Mouse (Mus musculus): ENCODE measurements around the gene Lsg1. TPM values are rescaled to one million over a fixed set of nuclear protein-coding genes. Genes with fewer than 3 reads are reported as not detected.

Gene Lsg1
- polyA plus RNA-seq, 1 experiment = 5.5 TPM

GRCm38 (mm10) chr16:30623645-30624044, 36.3 kb upstream of the Lsg1 start:
- no peak overlapping the region for H3K4me3 ChIP-seq (ENCODE audit: low read depth, low read length)
- H3K4me1 ChIP-seq (ENCODE audit: control insufficient read depth, insufficient read depth, insufficient read length, low read length) = no peaks in the 10 kb centered on the region
- no peaks in the 10 kb centered on the region for H3K36me3 ChIP-seq (ENCODE audit: control insufficient read depth, insufficient read depth, low read length)
- H3K27ac ChIP-seq (ENCODE audit: insufficient read depth, low read depth, low read length) = no peak overlapping the region
- H3K27me3 ChIP-seq (ENCODE audit: control insufficient read depth, insufficient read depth, low read length) = no peaks in the 10 kb centered on the region
- WGBS = 67% methylated on average over 7 of the region's 7 CpGs
- TF ChIP-seq CTCF (IDR thresholded peaks at IDR 0.05; ENCODE audit: extremely low read depth, insufficient read length, insufficient replicate concordance, low read depth, low read length) (no peak), POLR2A (IDR thresholded peaks at IDR 0.05; ENCODE audit: low read depth, low read length) (no peak)

- no peaks in the 10 kb centered on the region for H3K27me3 ChIP-seq (ENCODE audit: control insufficient read depth, insufficient read depth, low read length)
- WGBS = 94% methylated on average over 3 of the region's 3 CpGs
- no peaks in the 10 kb centered on the region for H3K36me3 ChIP-seq (ENCODE audit: control insufficient read depth, insufficient read depth, low read length)
- no peaks in the 10 kb centered on the region for H3K4me1 ChIP-seq (ENCODE audit: control insufficient read depth, insufficient read depth, insufficient read length, low read length)
- H3K27ac ChIP-seq (ENCODE audit: insufficient read depth, low read depth, low read length) = no peak overlapping the region
- H3K4me3 ChIP-seq (ENCODE audit: low read depth, low read length) = no peak overlapping the region
- TF ChIP-seq POLR2A (IDR thresholded peaks at IDR 0.05; ENCODE audit: low read depth, low read length) = no peak
- TF ChIP-seq CTCF (IDR thresholded peaks at IDR 0.05; ENCODE audit: extremely low read depth, insufficient read length, insufficient replicate concordance, low read depth, low read length) = no peak
Measured at GRCm38 (mm10) chr16:30616281-30616680, 28.9 kb upstream of the Lsg1 start.

GRCm38 (mm10) chr16:30614705-30615317, 27.4 kb upstream of the Lsg1 start:
- no peaks in the 10 kb centered on the region for H3K36me3 ChIP-seq (ENCODE audit: control insufficient read depth, insufficient read depth, low read length)
- WGBS = 56% methylated on average over 6 of the region's 6 CpGs
- TF ChIP-seq CTCF (IDR thresholded peaks at IDR 0.05; ENCODE audit: extremely low read depth, insufficient read length, insufficient replicate concordance, low read depth, low read length) (no peak), POLR2A (IDR thresholded peaks at IDR 0.05; ENCODE audit: low read depth, low read length) (no peak)
- no peaks in the 10 kb centered on the region for H3K4me1 ChIP-seq (ENCODE audit: control insufficient read depth, insufficient read depth, insufficient read length, low read length)
- no peaks in the 10 kb centered on the region for H3K27me3 ChIP-seq (ENCODE audit: control insufficient read depth, insufficient read depth, low read length)
- no peak overlapping the region for H3K4me3 ChIP-seq (ENCODE audit: low read depth, low read length)
- no peak overlapping the region for H3K27ac ChIP-seq (ENCODE audit: insufficient read depth, low read depth, low read length)

GRCm38 (mm10) chr16:30614122-30614521, 26.7 kb upstream of the Lsg1 start:
- no peak overlapping the region for H3K4me3 ChIP-seq (ENCODE audit: low read depth, low read length)
- TF ChIP-seq POLR2A (IDR thresholded peaks at IDR 0.05; ENCODE audit: low read depth, low read length) (no peak), CTCF (IDR thresholded peaks at IDR 0.05; ENCODE audit: extremely low read depth, insufficient read length, insufficient replicate concordance, low read depth, low read length) (no peak)
- H3K27ac ChIP-seq (ENCODE audit: insufficient read depth, low read depth, low read length) = no peak overlapping the region
- WGBS = 58% methylated on average over 5 of the region's 5 CpGs
- H3K36me3 ChIP-seq (ENCODE audit: control insufficient read depth, insufficient read depth, low read length) = no peaks in the 10 kb centered on the region
- H3K27me3 ChIP-seq (ENCODE audit: control insufficient read depth, insufficient read depth, low read length) = no peaks in the 10 kb centered on the region
- no peaks in the 10 kb centered on the region for H3K4me1 ChIP-seq (ENCODE audit: control insufficient read depth, insufficient read depth, insufficient read length, low read length)

- no peak overlapping the region for H3K4me3 ChIP-seq (ENCODE audit: low read depth, low read length)
- H3K27me3 ChIP-seq (ENCODE audit: control insufficient read depth, insufficient read depth, low read length) = no peaks in the 10 kb centered on the region
- H3K36me3 ChIP-seq (ENCODE audit: control insufficient read depth, insufficient read depth, low read length) = no peaks in the 10 kb centered on the region
- WGBS = 72% methylated on average over 7 of the region's 7 CpGs
- no peak overlapping the region for H3K27ac ChIP-seq (ENCODE audit: insufficient read depth, low read depth, low read length)
- no peak for TF ChIP-seq POLR2A (IDR thresholded peaks at IDR 0.05; ENCODE audit: low read depth, low read length)
- no peak for TF ChIP-seq CTCF (IDR thresholded peaks at IDR 0.05; ENCODE audit: extremely low read depth, insufficient read length, insufficient replicate concordance, low read depth, low read length)
- H3K4me1 ChIP-seq (ENCODE audit: control insufficient read depth, insufficient read depth, insufficient read length, low read length) = no peaks in the 10 kb centered on the region
Measured at GRCm38 (mm10) chr16:30613122-30613521, 25.7 kb upstream of the Lsg1 start.

GRCm38 (mm10) chr16:30611331-30611730, 23.9 kb upstream of the Lsg1 start:
- H3K36me3 ChIP-seq (ENCODE audit: control insufficient read depth, insufficient read depth, low read length) = no peaks in the 10 kb centered on the region
- H3K4me1 ChIP-seq (ENCODE audit: control insufficient read depth, insufficient read depth, insufficient read length, low read length) = no peaks in the 10 kb centered on the region
- H3K27ac ChIP-seq (ENCODE audit: insufficient read depth, low read depth, low read length) = no peak overlapping the region
- 84% methylated on average over 5 of the region's 5 CpGs for WGBS
- no peaks in the 10 kb centered on the region for H3K27me3 ChIP-seq (ENCODE audit: control insufficient read depth, insufficient read depth, low read length)
- no peak overlapping the region for H3K4me3 ChIP-seq (ENCODE audit: low read depth, low read length)
- TF ChIP-seq POLR2A (IDR thresholded peaks at IDR 0.05; ENCODE audit: low read depth, low read length) (no peak), CTCF (IDR thresholded peaks at IDR 0.05; ENCODE audit: extremely low read depth, insufficient read length, insufficient replicate concordance, low read depth, low read length) (no peak)

- Histone ChIP-seq H3K27ac (ENCODE audit: insufficient read depth, low read depth, low read length) (no peak overlapping the region), H3K27me3 (ENCODE audit: control insufficient read depth, insufficient read depth, low read length) (no peaks in the 10 kb centered on the region), H3K4me1 (ENCODE audit: control insufficient read depth, insufficient read depth, insufficient read length, low read length) (no peaks in the 10 kb centered on the region), H3K4me3 (ENCODE audit: low read depth, low read length) (no peak overlapping the region), H3K36me3 (ENCODE audit: control insufficient read depth, insufficient read depth, low read length) (no peaks in the 10 kb centered on the region)
- TF ChIP-seq CTCF (IDR thresholded peaks at IDR 0.05; ENCODE audit: extremely low read depth, insufficient read length, insufficient replicate concordance, low read depth, low read length) (no peak), POLR2A (IDR thresholded peaks at IDR 0.05; ENCODE audit: low read depth, low read length) (no peak)
- 77% methylated on average over 3 of the region's 3 CpGs for WGBS
Measured at GRCm38 (mm10) chr16:30607868-30608267, 20.5 kb upstream of the Lsg1 start.
